Mouse (Mus musculus) erythroblast, embryonic 14.5 days (primary cell): ENCODE results near the gene Zgrf1. TPM values are rescaled to one million over a fixed set of nuclear protein-coding genes. Genes with fewer than 3 reads are reported as not detected.

Experiments
- H3K27me3 ChIP-seq: 2 replicates; pipeline ENCODE4 v1.6.1; 2012; ENCODE audit warnings: inconsistent platforms; ENCODE audit not compliant: control insufficient read depth
- H3K36me3 ChIP-seq: 2 replicates; pipeline ENCODE4 v1.6.1; 2012; ENCODE audit warnings: mild to moderate bottlenecking, inconsistent platforms; ENCODE audit not compliant: control insufficient read depth
- H3K4me1 ChIP-seq: 2 replicates; pipeline ENCODE4 v1.6.1; 2012; ENCODE audit warnings: inconsistent platforms; ENCODE audit not compliant: control insufficient read depth
- H3K4me3 ChIP-seq: replicated peaks from 2 replicates; pipeline ENCODE3; 2012; ENCODE audit warnings: moderate library complexity, mild to moderate bottlenecking, inconsistent platforms
- H3K9me3 ChIP-seq: 2 replicates; pipeline ENCODE4 v1.6.1; 2012; ENCODE audit warnings: low read length, inconsistent platforms, mixed read lengths; ENCODE audit not compliant: control insufficient read depth
- GATA1 ChIP-seq: IDR thresholded peaks from 2 replicates; pipeline ENCODE4 v1.6.1; 2012; ENCODE audit warnings: low read length, inconsistent platforms, mixed read lengths
- TAL1 ChIP-seq: IDR thresholded peaks from 3 replicates; pipeline ENCODE4 v1.6.1; 2012; ENCODE audit warnings: low read length, inconsistent platforms, mixed read lengths
- polyA plus RNA-seq: library from polyadenylated mRNA; stranded (reverse); fragments of >175 nt; gene quantifications from 2 replicates; pipeline ENCODE4 v1.2.3, GENCODE M21; 2012

Gene Zgrf1
- polyA plus RNA-seq, 1 experiment, result 0.10 TPM

GRCm38 (mm10) chr3:127632531-127632930, 79.2 kb downstream of the Zgrf1 start:
- Histone ChIP-seq H3K36me3 (no peaks in the 10 kb centered on the region), H3K4me3 (no peak overlapping the region), H3K9me3 (peaks cover 8% of the 10 kb centered on the region; the same call in 1 of the 2 replicates), H3K27me3 (peaks cover 98% of the 10 kb centered on the region), H3K4me1 (peaks cover 13% of the 10 kb centered on the region)
- TF ChIP-seq GATA1, result no peak
- no peak for TF ChIP-seq TAL1

- peaks cover 8% of the 10 kb centered on the region; the same call in 1 of the 2 replicates for H3K9me3 ChIP-seq
- peaks cover 98% of the 10 kb centered on the region for H3K27me3 ChIP-seq
- no peak within 1 kb of the TSS for H3K4me3 ChIP-seq
- peaks cover 13% of the 10 kb centered on the region for H3K4me1 ChIP-seq
- TF ChIP-seq TAL1, result no peak
- TF ChIP-seq GATA1, result no peak
- H3K36me3 ChIP-seq, result no peaks in the 10 kb centered on the region
Measured at GRCm38 (mm10) chr3:127633080-127634032, 80.1 kb downstream of the Zgrf1 start, which contains the start of gene Neurog2. TSS of gene Neurog2 (plus strand) at chr3:127633135.

GRCm38 (mm10) chr3:127634101-127634983, 81.1 kb downstream of the Zgrf1 start:
- TF ChIP-seq TAL1, result no peak
- TF ChIP-seq GATA1, result no peak
- no peak overlapping the region for H3K4me3 ChIP-seq
- H3K36me3 ChIP-seq, result no peaks in the 10 kb centered on the region
- H3K4me1 ChIP-seq, result peaks cover 13% of the 10 kb centered on the region
- H3K27me3 ChIP-seq, result peaks cover 99% of the 10 kb centered on the region
- H3K9me3 ChIP-seq, result peaks cover 8% of the 10 kb centered on the region; the same call in 1 of the 2 replicates

- peaks cover 99% of the 10 kb centered on the region for H3K27me3 ChIP-seq
- TF ChIP-seq GATA1, result no peak
- TF ChIP-seq TAL1, result no peak
- peaks cover 8% of the 10 kb centered on the region; the same call in 1 of the 2 replicates for H3K9me3 ChIP-seq
- H3K36me3 ChIP-seq, result no peaks in the 10 kb centered on the region
- H3K4me1 ChIP-seq, result peaks cover 13% of the 10 kb centered on the region
- H3K4me3 ChIP-seq, result no peak overlapping the region
Measured at GRCm38 (mm10) chr3:127634984-127635349, 81.7 kb downstream of the Zgrf1 start.

GRCm38 (mm10) chr3:127639875-127640761, 86.8 kb downstream of the Zgrf1 start:
- H3K9me3 ChIP-seq, result no peaks in the 10 kb centered on the region
- H3K36me3 ChIP-seq, result no peaks in the 10 kb centered on the region
- H3K4me3 ChIP-seq, result no peak overlapping the region
- H3K27me3 ChIP-seq, result peaks cover 95% of the 10 kb centered on the region
- no peaks in the 10 kb centered on the region for H3K4me1 ChIP-seq
- TF ChIP-seq GATA1 (no peak), TAL1 (no peak)

GRCm38 (mm10) chr3:127640762-127641700, 87.7 kb downstream of the Zgrf1 start:
- H3K4me1 ChIP-seq, result no peaks in the 10 kb centered on the region
- no peak overlapping the region for H3K4me3 ChIP-seq
- TF ChIP-seq GATA1 (no peak), TAL1 (no peak)
- H3K27me3 ChIP-seq, result peaks cover 94% of the 10 kb centered on the region
- no peaks in the 10 kb centered on the region for H3K36me3 ChIP-seq
- no peaks in the 10 kb centered on the region for H3K9me3 ChIP-seq

GRCm38 (mm10) chr3:127642211-127642610, 88.9 kb downstream of the Zgrf1 start:
- TF ChIP-seq GATA1, result no peak
- no peak for TF ChIP-seq TAL1
- no peaks in the 10 kb centered on the region for H3K9me3 ChIP-seq
- no peak overlapping the region for H3K4me3 ChIP-seq
- H3K36me3 ChIP-seq, result no peaks in the 10 kb centered on the region
- H3K4me1 ChIP-seq, result no peaks in the 10 kb centered on the region
- peaks cover 93% of the 10 kb centered on the region for H3K27me3 ChIP-seq
